Mouse (Mus musculus) bone marrow macrophage, adult 2 months (primary cell): ENCODE measurements around the gene Gm17622. TPM values are rescaled to one million over a fixed set of nuclear protein-coding genes. Genes with fewer than 3 reads are reported as not detected.

Experiments used
- H3K27ac ChIP-seq: 2 replicates; pipeline ENCODE4 v1.5.1; 2012; ENCODE audit warnings: low read depth, low read length; ENCODE audit not compliant: insufficient read depth
- H3K4me1 ChIP-seq: 2 replicates; pipeline ENCODE4 v1.6.1; 2012; ENCODE audit warnings: low read length; ENCODE audit not compliant: control insufficient read depth, insufficient read depth
- H3K4me3 ChIP-seq: 2 replicates; pipeline ENCODE4 v1.5.1; 2012; ENCODE audit warnings: mild to moderate bottlenecking, low read length, moderate library complexity; ENCODE audit not compliant: insufficient read depth
- CTCF ChIP-seq: IDR thresholded peaks from 2 replicates; pipeline ENCODE4 v1.5.1; 2012; ENCODE audit warnings: low read depth, mild to moderate bottlenecking, low read length, moderate library complexity
- POLR2A ChIP-seq: IDR thresholded peaks from 2 replicates; pipeline ENCODE4 v1.6.1; 2012; ENCODE audit warnings: mild to moderate bottlenecking, low read depth, low read length, borderline replicate concordance
- polyA plus RNA-seq: library from polyadenylated mRNA; stranded (reverse); fragments of >200 nt; gene quantifications from 2 replicates; pipeline ENCODE4 v1.2.4, GENCODE M21; 2012; ENCODE audit not compliant: missing spikeins, insufficient read depth, insufficient read length

The Gm17622 gene
- polyA plus RNA-seq, 1 experiment, result not detected

GRCm38 (mm10) chr13:96465315-96465714, 25.2 kb upstream of the Gm17622 start:
- TF ChIP-seq POLR2A, result no peak
- TF ChIP-seq CTCF, result no peak
- Histone ChIP-seq H3K4me1 (peaks cover 11% of the 10 kb centered on the region), H3K27ac (no peak overlapping the region), H3K4me3 (no peak overlapping the region)

GRCm38 (mm10) chr13:96468678-96469077, 21.9 kb upstream of the Gm17622 start:
- no peak for TF ChIP-seq CTCF
- no peak for TF ChIP-seq POLR2A
- H3K4me3 ChIP-seq, result no peak overlapping the region
- H3K27ac ChIP-seq, result no peak overlapping the region
- peaks cover 11% of the 10 kb centered on the region for H3K4me1 ChIP-seq

- TF ChIP-seq CTCF, result no peak
- no peak for TF ChIP-seq POLR2A
- no peak overlapping the region for H3K4me3 ChIP-seq
- peaks cover 9% of the 10 kb centered on the region for H3K4me1 ChIP-seq
- H3K27ac ChIP-seq, result no peak overlapping the region
Measured at GRCm38 (mm10) chr13:96470556-96470955, 20.0 kb upstream of the Gm17622 start.

GRCm38 (mm10) chr13:96470957-96471356, 19.6 kb upstream of the Gm17622 start, which contains the start of gene Ankdd1b:
Ankdd1b (minus strand) TSS chr13:96471198.
- H3K4me3 ChIP-seq, result no peak within 1 kb of the TSS
- H3K27ac ChIP-seq, result no peak within 1 kb of the TSS
- TF ChIP-seq CTCF (no peak), POLR2A (no peak)

GRCm38 (mm10) chr13:96477226-96477625, 13.3 kb upstream of the Gm17622 start:
- H3K27ac ChIP-seq, result no peak overlapping the region
- no peak for TF ChIP-seq CTCF
- no peak for TF ChIP-seq POLR2A
- H3K4me1 ChIP-seq, result no peaks in the 10 kb centered on the region
- H3K4me3 ChIP-seq, result no peak overlapping the region

More at GRCm38 (mm10) chr13:96470957-96471356, 19.6 kb upstream of the Gm17622 start, which contains the start of gene Ankdd1b:
- H3K4me1 ChIP-seq, result peaks cover 5% of the 10 kb centered on the region

- no peak for TF ChIP-seq POLR2A
- no peak for TF ChIP-seq CTCF
- no peak overlapping the region for H3K27ac ChIP-seq
- H3K4me3 ChIP-seq, result no peak overlapping the region
- no peaks in the 10 kb centered on the region for H3K4me1 ChIP-seq
Measured at GRCm38 (mm10) chr13:96478991-96479390, 11.5 kb upstream of the Gm17622 start.

GRCm38 (mm10) chr13:96487230-96487629, 3.3 kb upstream of the Gm17622 start:
- no peaks in the 10 kb centered on the region for H3K4me1 ChIP-seq
- H3K27ac ChIP-seq, result no peak overlapping the region
- H3K4me3 ChIP-seq, result no peak overlapping the region
- no peak for TF ChIP-seq POLR2A
- TF ChIP-seq CTCF, result no peak

GRCm38 (mm10) chr13:96487968-96488367, 2.6 kb upstream of the Gm17622 start:
- TF ChIP-seq POLR2A, result no peak
- no peak for TF ChIP-seq CTCF
- H3K4me1 ChIP-seq, result no peaks in the 10 kb centered on the region
- H3K27ac ChIP-seq, result no peak overlapping the region
- no peak overlapping the region for H3K4me3 ChIP-seq

GRCm38 (mm10) chr13:96496630-96497029, 6.1 kb downstream of the Gm17622 start:
- TF ChIP-seq POLR2A, result no peak
- TF ChIP-seq CTCF, result no peak
- H3K4me3 ChIP-seq, result no peak overlapping the region
- H3K4me1 ChIP-seq, result 0 out of 2 replicates have a peak, but pooled peaks cover 2% of the 10 kb centered on the region
- H3K27ac ChIP-seq, result no peak overlapping the region

- H3K4me1 ChIP-seq, result 0 out of 2 replicates have a peak, but pooled peaks cover 2% of the 10 kb centered on the region
- TF ChIP-seq POLR2A (no peak), CTCF (no peak)
- H3K27ac ChIP-seq, result no peak overlapping the region
- no peak overlapping the region for H3K4me3 ChIP-seq
Measured at GRCm38 (mm10) chr13:96499891-96500290, 9.4 kb downstream of the Gm17622 start.
